Mouse (Mus musculus) erythroblast, embryonic 14.5 days (primary cell): Measurements from ENCODE around the gene S100a10.

Experiments
- GATA1 ChIP-seq: IDR thresholded peaks from 2 replicates; pipeline ENCODE4 v1.6.1; 2012; ENCODE audit warnings: low read length, inconsistent platforms, mixed read lengths
- TAL1 ChIP-seq: IDR thresholded peaks from 3 replicates; pipeline ENCODE4 v1.6.1; 2012; ENCODE audit warnings: low read length, inconsistent platforms, mixed read lengths

DNA sequence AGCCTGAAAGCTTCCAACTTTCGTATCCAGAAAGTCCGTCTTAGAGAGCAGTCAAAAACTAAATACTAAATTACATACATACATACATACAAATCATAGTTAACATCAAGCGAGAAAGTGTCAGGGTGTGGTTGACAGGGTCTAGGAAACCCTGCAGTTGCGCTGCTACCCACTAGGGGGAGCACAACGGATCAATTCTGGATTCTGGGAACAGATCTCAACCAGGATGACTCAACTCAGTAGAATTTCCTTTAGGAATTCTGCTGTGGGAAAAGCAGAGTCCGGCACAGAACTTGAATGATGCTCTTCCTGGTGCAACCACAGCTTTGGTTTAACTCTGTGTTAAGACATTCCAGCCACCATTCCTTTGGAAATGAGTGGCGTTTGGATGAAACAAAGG lies 32.3 kb upstream of the S100a10 start:
- no peak for TF ChIP-seq GATA1
- TF ChIP-seq TAL1, result no peak
